Mouse (Mus musculus) neural tube, embryonic 14.5 days (tissue): ENCODE results near the gene Syngr2. TPM values are rescaled to one million over a fixed set of nuclear protein-coding genes. Genes with fewer than 3 reads are reported as not detected.
"Not testable (repeated sequence)": the region's sequence is repeated elsewhere in the genome, so short reads cannot be mapped to it uniquely, and the experiment has no call there.

Experiments used
- ATAC-seq: fragments of 200-750 bp; cut with Nextera tagmentation; 2 replicates; pipeline ENCODE4 v1.8.0; 2017; ENCODE audit warnings: low read depth, mild to moderate bottlenecking, moderate TSS enrichment, moderate library complexity
- H3K27ac ChIP-seq: fragments of 300-500 bp; sonication (generic); 2 replicates; pipeline ENCODE4 v1.5.1; 2014; ENCODE audit warnings: low read depth, mild to moderate bottlenecking, control low read depth, low read length, moderate library complexity, mixed read lengths
- H3K27me3 ChIP-seq: fragments of 300-500 bp; sonication (generic); 2 replicates; pipeline ENCODE4 v1.6.1; 2014; ENCODE audit warnings: low read length; ENCODE audit not compliant: control insufficient read depth, insufficient read depth
- H3K36me3 ChIP-seq: fragments of 300-500 bp; sonication (generic); 2 replicates; pipeline ENCODE4 v1.6.1; 2014; ENCODE audit warnings: low read length, mixed read lengths; ENCODE audit not compliant: control insufficient read depth, insufficient read depth
- H3K4me1 ChIP-seq: fragments of 300-500 bp; sonication (generic); 2 replicates; pipeline ENCODE4 v1.6.1; 2014; ENCODE audit warnings: low read length; ENCODE audit not compliant: control insufficient read depth, insufficient read depth
- H3K4me2 ChIP-seq: fragments of 300-500 bp; sonication (generic); 2 replicates; pipeline ENCODE4 v1.6.1; 2014; ENCODE audit warnings: mild to moderate bottlenecking, low read depth, low read length, control low read depth
- H3K4me3 ChIP-seq: fragments of 300-500 bp; sonication (generic); 2 replicates; pipeline ENCODE4 v1.5.1; 2014; ENCODE audit warnings: low read depth, low read length, control low read depth, mixed read lengths
- H3K9ac ChIP-seq: fragments of 300-500 bp; sonication (generic); replicated peaks from 2 replicates; pipeline ENCODE4 v1.6.1; 2014; ENCODE audit warnings: low read depth, mild to moderate bottlenecking, control low read depth, low read length, mixed read lengths
- H3K9me3 ChIP-seq: fragments of 300-500 bp; sonication (generic); 2 replicates; pipeline ENCODE4 v1.6.1; 2016; ENCODE audit warnings: low read length; ENCODE audit not compliant: control insufficient read depth
- WGBS: fragments of 180-500 bp; shearing (Covaris S2); extraction: QIAGEN DNeasy Blood & Tissue Kit; methylation state at CpG from one replicate; pipeline ENCODE4 v1.1.7; 2014; 5-methylcytosine and 5-hydroxymethylcytosine counted together
- polyA plus RNA-seq: library from polyadenylated mRNA; unstranded; fragments of >200 nt; fragmentation: Nextera tagmentation; extraction: Ambion mirVana; gene quantifications from 2 replicates; pipeline ENCODE4 v1.2.1, GENCODE M21; 2014

The Syngr2 gene
- polyA plus RNA-seq, 1 experiment from 2014 or later, result 9.7 TPM

DNA sequence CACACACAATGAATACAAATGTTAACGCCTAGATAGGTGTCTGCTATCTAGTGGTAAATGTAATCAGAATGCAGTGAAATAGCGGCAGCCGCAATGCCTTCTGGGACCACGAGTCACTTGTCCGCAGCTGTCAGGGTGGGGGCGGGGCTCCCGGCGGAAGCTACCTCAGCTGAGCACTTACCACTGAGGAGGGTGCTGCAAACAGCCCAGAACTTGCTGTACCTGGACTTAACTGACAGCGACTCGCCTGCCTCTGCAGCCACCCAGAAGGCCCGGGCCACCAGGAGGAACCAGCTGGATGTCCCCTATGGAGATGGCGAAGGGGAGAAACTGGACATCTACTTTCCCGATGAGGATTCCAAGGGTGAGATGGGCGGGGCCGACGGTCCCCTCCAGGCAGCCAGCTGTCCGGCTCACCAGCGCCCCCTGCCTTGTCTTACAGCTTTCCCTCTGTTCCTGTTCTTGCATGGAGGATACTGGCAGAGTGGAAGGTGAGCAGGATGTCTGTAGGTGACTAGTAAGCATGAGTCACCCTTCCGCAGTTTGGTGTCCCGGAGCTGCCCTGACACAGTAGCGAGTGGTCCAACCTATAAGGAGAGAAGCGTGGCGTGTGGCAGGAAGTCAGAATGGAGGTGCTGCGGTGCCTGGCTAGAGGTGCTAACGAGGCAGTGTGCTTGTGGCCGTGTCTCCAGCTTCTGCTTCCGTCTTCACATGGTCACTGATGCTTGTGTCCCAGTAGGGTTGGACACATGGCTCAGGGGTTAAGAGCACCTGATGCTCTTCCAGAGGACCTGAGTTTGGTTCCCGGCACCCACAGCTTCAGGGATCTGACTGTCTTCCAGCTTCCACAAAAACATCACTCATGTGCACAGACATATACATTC lies 22.9 kb downstream of the Syngr2 start:
- peak; percentile 76; the same call in 1 of the 2 replicates for ATAC-seq
- Histone ChIP-seq H3K4me1 (no peaks in the 10 kb centered on the region; the same call in 1 of the 2 replicates), H3K27ac (0 out of 2 replicates have a peak overlapping the region, but pooled peaks have one; percentile 34), H3K36me3 (no peaks in the 10 kb centered on the region), H3K9me3 (no peaks in the 10 kb centered on the region), H3K4me3 (peak overlapping the region; percentile 30), H3K4me2 (peak overlapping the region; percentile 46), H3K9ac (no peak overlapping the region), H3K27me3 (no peaks in the 10 kb centered on the region)
- WGBS, result 17% methylated on average over 28 of the region's 28 CpGs

DNA sequence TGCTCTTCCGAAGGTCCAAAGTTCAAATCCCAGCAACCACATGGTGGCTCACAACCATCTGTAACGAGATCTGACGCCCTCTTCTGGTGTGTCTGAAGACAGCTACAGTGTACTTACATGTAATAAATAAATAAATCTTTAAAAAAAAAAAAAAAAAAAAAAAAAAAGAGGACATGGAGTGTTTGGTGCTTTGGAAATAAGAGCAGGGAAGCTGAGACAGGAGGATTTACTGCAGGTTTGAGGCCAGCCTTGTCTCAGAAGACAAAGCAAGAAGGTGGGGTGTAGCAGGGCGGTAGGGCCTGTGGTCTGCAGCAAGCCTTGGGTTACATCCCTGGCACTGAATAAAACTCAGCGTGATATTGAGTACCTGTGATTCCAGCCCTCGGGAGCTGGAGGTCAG lies 24.0 kb downstream of the Syngr2 start:
- not testable (repeated sequence) for H3K27me3 ChIP-seq, H3K9ac ChIP-seq, H3K36me3 ChIP-seq, ATAC-seq, H3K4me3 ChIP-seq, H3K27ac ChIP-seq, H3K4me2 ChIP-seq, H3K4me1 ChIP-seq, H3K9me3 ChIP-seq
- WGBS, result 90% methylated on average over 4 of the region's 6 CpGs

DNA sequence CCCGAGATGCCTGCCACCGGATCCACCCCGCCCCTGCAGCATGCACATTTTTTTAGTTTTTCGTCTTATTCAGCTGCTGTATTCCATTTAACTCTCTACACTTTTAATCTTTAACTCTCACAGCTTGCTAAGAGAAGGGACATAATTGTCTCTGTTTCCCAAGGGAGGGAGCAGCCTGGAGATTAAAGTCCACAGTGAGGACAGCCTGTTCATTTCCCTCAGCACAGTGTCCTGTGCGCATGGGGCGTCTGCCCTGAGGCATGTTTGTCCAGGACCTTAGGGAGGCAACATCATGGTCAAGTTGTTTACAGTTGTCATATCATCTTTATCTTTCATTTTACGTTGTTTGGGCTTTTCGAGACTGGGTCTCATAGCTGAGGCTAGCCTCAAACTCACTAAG lies 24.6 kb downstream of the Syngr2 start:
- no peak overlapping the region for H3K4me2 ChIP-seq
- no peaks in the 10 kb centered on the region for H3K9me3 ChIP-seq
- H3K4me1 ChIP-seq, result no peaks in the 10 kb centered on the region
- ATAC-seq, result no peak
- no peak overlapping the region for H3K4me3 ChIP-seq
- 95% methylated on average over 8 of the region's 8 CpGs for WGBS
- H3K27ac ChIP-seq, result no peak overlapping the region
- H3K36me3 ChIP-seq, result no peaks in the 10 kb centered on the region
- no peak overlapping the region for H3K9ac ChIP-seq
- no peaks in the 10 kb centered on the region for H3K27me3 ChIP-seq

DNA sequence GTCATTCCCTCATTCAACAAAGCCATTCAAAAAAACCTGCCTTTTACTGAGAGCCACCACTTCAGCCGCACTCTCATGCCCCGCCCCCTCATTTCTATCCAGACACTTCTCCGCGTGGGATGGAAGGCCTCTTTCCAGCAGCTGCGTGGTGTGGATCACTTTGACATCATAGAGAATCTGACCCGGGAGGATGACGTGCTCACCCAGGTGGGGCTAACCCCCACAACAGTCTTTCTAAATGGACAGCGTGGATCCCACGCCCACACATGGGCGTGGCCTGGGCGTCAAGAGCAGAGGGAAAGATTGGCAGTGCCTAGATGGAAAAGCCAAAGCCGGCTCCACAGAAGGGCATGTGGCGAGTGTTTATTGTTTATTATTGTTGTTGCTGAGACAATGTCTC lies 26.8 kb downstream of the Syngr2 start:
- 0 out of 2 replicates have a peak, but pooled peaks have one; percentile 32 for ATAC-seq

DNA sequence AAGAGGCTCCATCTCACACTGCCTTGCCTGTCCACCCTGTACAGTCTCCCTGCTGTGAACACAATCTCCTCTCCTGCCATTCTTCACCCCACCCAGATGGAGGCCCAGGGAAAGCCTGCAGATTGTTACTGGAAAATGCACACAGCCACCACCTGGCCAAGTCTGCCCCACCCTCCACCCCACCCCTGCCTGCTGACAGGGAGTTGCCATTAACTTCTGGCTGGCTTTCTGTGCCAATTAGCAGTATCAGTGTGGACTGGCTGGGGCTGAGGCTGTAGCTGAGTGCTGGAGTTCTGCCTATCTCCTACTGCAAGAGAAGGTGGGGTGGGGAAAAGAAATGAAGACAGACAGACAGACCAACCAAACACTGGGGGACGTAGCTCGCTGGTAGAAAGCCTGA lies 29.1 kb downstream of the Syngr2 start:
- H3K9ac ChIP-seq, result no peak overlapping the region
- H3K4me3 ChIP-seq, result no peak overlapping the region
- H3K27ac ChIP-seq, result no peak overlapping the region
- no peaks in the 10 kb centered on the region for H3K4me1 ChIP-seq
- ATAC-seq, result no peak
- no peaks in the 10 kb centered on the region for H3K27me3 ChIP-seq
- no peak overlapping the region for H3K4me2 ChIP-seq
- no peaks in the 10 kb centered on the region for H3K9me3 ChIP-seq
- 78% methylated on average over 2 of the region's 2 CpGs for WGBS
- no peaks in the 10 kb centered on the region for H3K36me3 ChIP-seq

More for the DNA sequence above, 26.8 kb downstream of the Syngr2 start:
- Histone ChIP-seq H3K9ac (no peak overlapping the region), H3K9me3 (no peaks in the 10 kb centered on the region), H3K4me3 (0 out of 2 replicates have a peak overlapping the region, but pooled peaks have one; percentile 4), H3K4me1 (no peaks in the 10 kb centered on the region), H3K27ac (no peak overlapping the region), H3K4me2 (peak overlapping the region; percentile 29; the same call in 1 of the 2 replicates), H3K27me3 (no peaks in the 10 kb centered on the region), H3K36me3 (no peaks in the 10 kb centered on the region)
- 31% methylated on average over 13 of the region's 13 CpGs for WGBS

DNA sequence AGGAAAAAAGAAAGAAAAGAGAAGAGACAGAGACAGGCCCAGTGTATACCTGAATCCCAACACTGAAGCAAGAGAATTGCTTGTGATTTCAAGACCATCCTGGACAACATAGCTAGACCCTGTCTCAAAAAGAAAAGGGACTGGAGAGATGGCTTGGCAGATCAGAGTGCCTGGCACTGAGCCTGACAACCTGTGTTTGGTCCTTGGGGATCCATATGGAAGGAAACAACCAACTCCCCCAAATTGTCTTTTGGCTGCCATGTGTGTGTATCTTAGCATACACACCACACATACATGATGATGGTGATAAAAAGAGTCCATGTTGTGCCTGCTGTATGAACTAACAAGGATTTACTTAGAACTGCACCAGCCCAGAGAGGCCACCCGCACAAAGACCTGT lies 29.6 kb downstream of the Syngr2 start:
- Histone ChIP-seq H3K4me2 (no peak overlapping the region), H3K36me3 (no peaks in the 10 kb centered on the region), H3K27ac (no peak overlapping the region), H3K9ac (no peak overlapping the region), H3K4me1 (no peaks in the 10 kb centered on the region), H3K4me3 (no peak overlapping the region), H3K9me3 (no peaks in the 10 kb centered on the region), H3K27me3 (no peaks in the 10 kb centered on the region)
- 89% methylated on average over 1 of the region's 1 CpGs for WGBS
- ATAC-seq, result no peak

DNA sequence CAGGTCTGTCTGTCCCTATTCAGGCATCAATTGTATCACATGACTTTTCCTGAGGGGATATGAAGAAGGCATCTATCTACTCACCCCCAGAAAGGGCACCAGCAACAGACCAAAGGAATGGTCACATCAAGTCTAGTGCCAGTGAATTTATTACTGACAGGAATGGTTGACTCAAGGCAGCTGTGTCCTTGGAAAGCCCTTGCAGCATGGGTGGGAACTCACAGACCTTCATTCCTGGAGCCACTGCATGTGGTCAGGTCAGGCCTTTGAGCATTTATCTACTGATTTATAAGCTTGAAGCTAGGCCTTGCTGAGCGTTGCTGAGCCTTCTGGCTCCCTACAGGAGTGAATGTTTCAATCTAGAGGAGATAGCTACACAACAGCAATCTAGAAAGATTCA lies 31.4 kb downstream of the Syngr2 start:
- WGBS, result 54% methylated on average over 1 of the region's 1 CpGs
- Histone ChIP-seq H3K4me3 (no peak overlapping the region), H3K27ac (no peak overlapping the region), H3K4me1 (no peaks in the 10 kb centered on the region), H3K27me3 (no peaks in the 10 kb centered on the region), H3K9me3 (no peaks in the 10 kb centered on the region), H3K36me3 (no peaks in the 10 kb centered on the region), H3K4me2 (no peak overlapping the region), H3K9ac (no peak overlapping the region)
- no peak for ATAC-seq

DNA sequence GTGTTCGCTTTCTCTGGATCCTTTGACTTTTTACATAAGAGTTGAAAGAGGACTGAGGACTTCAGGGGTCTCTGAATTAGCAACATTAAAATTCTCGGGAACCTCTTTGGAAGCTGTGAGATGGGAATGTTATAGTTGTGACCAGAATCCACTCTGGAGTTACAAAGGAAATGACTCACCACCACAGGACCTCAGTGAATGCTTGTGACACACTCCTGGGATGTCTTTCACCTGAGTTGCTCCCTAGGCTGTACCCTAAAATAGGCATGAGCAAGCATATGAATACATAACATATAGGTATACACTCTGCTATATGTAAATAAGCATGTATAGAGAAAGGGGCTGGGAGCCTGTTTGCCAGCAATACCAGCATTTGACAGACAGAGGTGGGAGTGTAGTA lies 34.0 kb downstream of the Syngr2 start:
- H3K9me3 ChIP-seq, result no peaks in the 10 kb centered on the region
- no peak overlapping the region for H3K4me2 ChIP-seq
- H3K9ac ChIP-seq, result no peak overlapping the region
- no peak for ATAC-seq
- H3K36me3 ChIP-seq, result no peaks in the 10 kb centered on the region
- no peak overlapping the region for H3K4me3 ChIP-seq
- H3K4me1 ChIP-seq, result peaks cover 6% of the 10 kb centered on the region; the same call in 1 of the 2 replicates
- H3K27me3 ChIP-seq, result no peaks in the 10 kb centered on the region
- 88% methylated on average over 2 of the region's 2 CpGs for WGBS
- H3K27ac ChIP-seq, result no peak overlapping the region

DNA sequence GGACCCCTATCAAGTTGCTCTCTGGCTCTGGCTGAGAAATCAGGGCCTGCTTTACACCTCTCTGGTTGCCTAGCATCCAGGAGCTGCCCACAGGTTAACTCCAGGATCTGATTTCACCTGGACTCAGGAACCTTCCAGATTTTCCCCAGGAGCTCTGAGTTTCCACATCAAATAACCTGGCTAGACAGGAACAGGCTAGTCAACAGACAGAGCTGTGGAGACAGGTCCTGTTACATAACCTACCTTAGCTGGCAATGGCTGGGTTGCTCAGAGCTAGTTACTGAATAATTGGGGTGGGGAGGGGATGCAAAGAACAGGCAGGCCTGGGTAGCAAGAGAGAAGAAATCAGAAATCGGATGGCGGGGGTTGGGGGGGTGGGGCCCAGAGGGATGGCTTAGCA lies 35.5 kb downstream of the Syngr2 start:
- peaks cover 11% of the 10 kb centered on the region for H3K4me1 ChIP-seq
- no peak overlapping the region for H3K9ac ChIP-seq
- no peaks in the 10 kb centered on the region for H3K27me3 ChIP-seq
- WGBS, result 90% methylated on average over 2 of the region's 2 CpGs
- no peak for ATAC-seq
- no peak overlapping the region for H3K4me3 ChIP-seq
- no peak overlapping the region for H3K4me2 ChIP-seq
- H3K9me3 ChIP-seq, result no peaks in the 10 kb centered on the region
- H3K27ac ChIP-seq, result no peak overlapping the region
- no peaks in the 10 kb centered on the region for H3K36me3 ChIP-seq
